Mouse (Mus musculus): ENCODE data around the gene Gm853. TPM values are rescaled to one million over a fixed set of nuclear protein-coding genes. Genes with fewer than 3 reads are reported as not detected.
A peak's percentile ranks its signal among the peaks of the same experiment; 100 is the strongest.

Gm853 gene
- total RNA-seq, 2 experiments from 2014 or later, result 0.15 TPM; not detected in 1

GRCm38 (mm10) chr4:130167814-130168213 lies 54.4 kb downstream of the Gm853 start:
- no peak overlapping the region; the same call in 1 of the 2 replicates for H3K4me3 ChIP-seq
- no peak for TF ChIP-seq CTCF (conservative IDR thresholded peaks at IDR 0.05)

GRCm38 (mm10) chr4:130167321-130167720 lies 54.9 kb downstream of the Gm853 start:
- no peak for DNase-seq (ENCODE audit: low spot score in 2 of 2)
- H3K27ac ChIP-seq, result no peak overlapping the region; the same call in 1 of the 2 replicates
- TF ChIP-seq CTCF (conservative IDR thresholded peaks at IDR 0.05), result no peak
- no peak overlapping the region for H3K4me3 ChIP-seq

More at GRCm38 (mm10) chr4:130167814-130168213, 54.4 kb downstream of the Gm853 start:
- no peak for DNase-seq (ENCODE audit: low spot score in 2 of 2)
- H3K27ac ChIP-seq, result no peak overlapping the region; the same call in 1 of the 2 replicates

GRCm38 (mm10) chr4:130166592-130166991 lies 55.6 kb downstream of the Gm853 start:
- no peak for TF ChIP-seq CTCF (conservative IDR thresholded peaks at IDR 0.05)
- no peak for DNase-seq (ENCODE audit: low spot score in 2 of 2)
- peak overlapping the region; percentile 39; the same call in 1 of the 2 replicates for H3K27ac ChIP-seq
- no peak overlapping the region for H3K4me3 ChIP-seq

GRCm38 (mm10) chr4:130166061-130166460 lies 56.1 kb downstream of the Gm853 start:
- Histone ChIP-seq H3K4me3 (no peak overlapping the region), H3K27ac (no peak overlapping the region; the same call in 1 of the 2 replicates)
- no peak for TF ChIP-seq CTCF (conservative IDR thresholded peaks at IDR 0.05)
- no peak for DNase-seq (ENCODE audit: low spot score in 2 of 2)

GRCm38 (mm10) chr4:130164121-130164520 lies 58.1 kb downstream of the Gm853 start:
- H3K27ac ChIP-seq, result peak overlapping the region; percentile 64; the same call in 1 of the 2 replicates
- TF ChIP-seq CTCF (conservative IDR thresholded peaks at IDR 0.05), result no peak
- DNase-seq (ENCODE audit: low spot score in 2 of 2), result no peak
- no peak overlapping the region for H3K4me3 ChIP-seq

- Histone ChIP-seq H3K4me3 (no peak overlapping the region; the same call in 1 of the 2 replicates), H3K27ac (peak overlapping the region; percentile 64)
- DNase-seq (ENCODE audit: low spot score in 2 of 2), result no peak
- no peak for TF ChIP-seq CTCF (conservative IDR thresholded peaks at IDR 0.05)
Observed at GRCm38 (mm10) chr4:130163391-130163861, 58.8 kb downstream of the Gm853 start.

- DNase-seq (ENCODE audit: low spot score in 2 of 2), result no peak
- H3K4me3 ChIP-seq, result no peak overlapping the region
- no peak overlapping the region for H3K27ac ChIP-seq
- no peak for TF ChIP-seq CTCF (conservative IDR thresholded peaks at IDR 0.05)
Observed at GRCm38 (mm10) chr4:130161349-130161748, 60.9 kb downstream of the Gm853 start.

Other genes starting within 250 kb of the Gm853 start
- gene Adgrb2, start 237.5 kb downstream of the Gm853 start, total RNA-seq (2021), result 100 to 1,000 TPM; 549 to 563 TPM
- gene Col16a1, start 174.6 kb downstream of the Gm853 start, total RNA-seq (2021), result 10 to 100 TPM; 14.5 to 15.2 TPM
- gene Pef1, start 119.8 kb downstream of the Gm853 start, total RNA-seq (2021), result 10 to 100 TPM; 64.7 to 72.0 TPM
- gene Hcrtr1, start 83.0 kb downstream of the Gm853 start, total RNA-seq (2021), result 1 to 10 TPM; 2.7 to 2.8 TPM
- 10 to 100 TPM in 1 of 2 experiments, 1 to 10 TPM in 1; 9.1 to 11.7 TPM for gene Tinagl1, start 47.3 kb downstream of the Gm853 start, total RNA-seq (2021)
- 10 to 100 TPM; 11.1 to 14.1 TPM for gene Serinc2, start 56.8 kb upstream of the Gm853 start, total RNA-seq (2021)
- gene Fabp3, start 86.2 kb upstream of the Gm853 start, total RNA-seq (2021), result 10 to 100 TPM; 88.5 to 92.2 TPM
- gene Gm10570, start 86.3 kb upstream of the Gm853 start, total RNA-seq (2021), result 1 to 10 TPM; 1.3 to 1.6 TPM
- gene Zcchc17, start 137.5 kb upstream of the Gm853 start, total RNA-seq (2021), result 10 to 100 TPM; 66.1 to 66.5 TPM
- gene Snrnp40, start 137.7 kb upstream of the Gm853 start, total RNA-seq (2021), result 10 to 100 TPM; 32.4 to 33.8 TPM